Mouse (Mus musculus) kidney, embryonic 14.5 days (tissue): ENCODE results near the gene Castor2. TPM values are rescaled to one million over a fixed set of nuclear protein-coding genes. Genes with fewer than 3 reads are reported as not detected.

Source experiments
- ATAC-seq: fragments of 200-750 bp; cut with Nextera tagmentation; 2 replicates; pipeline ENCODE4 v1.8.0; 2017; ENCODE audit warnings: moderate number of reproducible peaks, mild to moderate bottlenecking, moderate TSS enrichment, moderate library complexity; ENCODE audit not compliant: low FRiP score, low TSS enrichment
- H3K27ac ChIP-seq: fragments of 300-500 bp; sonication (generic); 2 replicates; pipeline ENCODE4 v1.5.1; 2014; ENCODE audit warnings: low read depth, mild to moderate bottlenecking, low read length, moderate library complexity, mixed read lengths
- H3K27me3 ChIP-seq: fragments of 300-500 bp; sonication (generic); 2 replicates; pipeline ENCODE4 v1.6.1; 2014; ENCODE audit warnings: mild to moderate bottlenecking, low read length; ENCODE audit not compliant: control insufficient read depth, insufficient read depth
- H3K36me3 ChIP-seq: fragments of 300-500 bp; sonication (generic); 2 replicates; pipeline ENCODE4 v1.6.1; 2014; ENCODE audit warnings: low read length, mixed read lengths; ENCODE audit not compliant: control insufficient read depth, insufficient read depth
- H3K4me1 ChIP-seq: fragments of 300-500 bp; sonication (generic); 2 replicates; pipeline ENCODE4 v1.6.1; 2014; ENCODE audit warnings: low read length, mixed read lengths; ENCODE audit not compliant: control insufficient read depth, insufficient read depth
- H3K4me2 ChIP-seq: fragments of 300-500 bp; sonication (generic); replicated peaks from 2 replicates; pipeline ENCODE4 v1.6.1; 2014; ENCODE audit warnings: low read depth, mild to moderate bottlenecking, low read length
- H3K4me3 ChIP-seq: fragments of 300-500 bp; sonication (generic); 2 replicates; pipeline ENCODE4 v1.5.1; 2014; ENCODE audit warnings: mild to moderate bottlenecking, low read length
- H3K9ac ChIP-seq: fragments of 300-500 bp; sonication (generic); 2 replicates; pipeline ENCODE4 v1.6.1; 2014; ENCODE audit warnings: low read depth, mild to moderate bottlenecking, low read length, moderate library complexity
- H3K9me3 ChIP-seq: fragments of 300-500 bp; sonication (generic); 2 replicates; pipeline ENCODE4 v1.6.1; 2016; ENCODE audit warnings: low read length; ENCODE audit not compliant: control insufficient read depth
- WGBS: fragments of 180-500 bp; shearing (Covaris S2); extraction: QIAGEN DNeasy Blood & Tissue Kit; methylation state at CpG from one replicate; pipeline ENCODE4 v1.1.7; 2014; 5-methylcytosine and 5-hydroxymethylcytosine counted together
- polyA plus RNA-seq: library from polyadenylated mRNA; unstranded; fragments of >200 nt; fragmentation: Nextera tagmentation; extraction: Ambion mirVana; gene quantifications from 2 replicates; pipeline ENCODE4 v1.2.1, GENCODE M21; 2014

Castor2 gene
- polyA plus RNA-seq, 1 experiment from 2014 or later, result 10.5 TPM

DNA sequence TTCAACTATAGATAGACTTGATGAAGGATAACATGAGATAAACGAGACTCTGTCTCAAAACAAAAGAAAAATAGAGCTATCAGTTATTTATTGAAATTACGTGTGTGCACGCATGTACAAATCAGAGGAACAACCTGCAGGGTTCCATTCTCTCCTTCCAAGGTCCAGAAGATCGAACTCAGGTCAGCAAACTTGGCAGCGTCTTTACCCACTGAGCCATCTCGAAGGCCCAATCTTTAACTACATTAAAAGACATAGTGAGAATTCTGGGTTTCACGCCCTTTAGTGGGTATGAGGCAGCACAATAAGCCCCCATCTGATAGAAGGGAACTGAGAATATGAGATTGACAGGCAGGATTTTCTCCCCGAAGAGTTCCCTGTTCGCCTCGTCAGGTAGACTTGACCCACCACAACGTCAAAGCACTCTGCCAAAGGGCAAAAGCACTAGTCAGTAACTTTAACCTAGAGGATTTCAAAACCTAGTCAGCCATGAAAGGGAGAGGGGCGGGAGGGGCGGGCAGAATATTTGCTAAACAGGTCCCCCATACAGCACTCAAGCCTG lies 1.1 kb upstream of the Castor2 start:
- no peak for ATAC-seq
- peak overlapping the region; percentile 84 for H3K4me3 ChIP-seq
- peak overlapping the region; percentile 95 for H3K4me2 ChIP-seq
- H3K9me3 ChIP-seq, result no peaks in the 10 kb centered on the region
- H3K27ac ChIP-seq, result peak overlapping the region; percentile 79
- no peaks in the 10 kb centered on the region for H3K36me3 ChIP-seq
- H3K4me1 ChIP-seq, result peaks cover 10% of the 10 kb centered on the region; the same call in 1 of the 2 replicates
- no peaks in the 10 kb centered on the region for H3K27me3 ChIP-seq
- WGBS, result 40% methylated on average over 13 of the region's 13 CpGs
- H3K9ac ChIP-seq, result peak overlapping the region; percentile 76

DNA sequence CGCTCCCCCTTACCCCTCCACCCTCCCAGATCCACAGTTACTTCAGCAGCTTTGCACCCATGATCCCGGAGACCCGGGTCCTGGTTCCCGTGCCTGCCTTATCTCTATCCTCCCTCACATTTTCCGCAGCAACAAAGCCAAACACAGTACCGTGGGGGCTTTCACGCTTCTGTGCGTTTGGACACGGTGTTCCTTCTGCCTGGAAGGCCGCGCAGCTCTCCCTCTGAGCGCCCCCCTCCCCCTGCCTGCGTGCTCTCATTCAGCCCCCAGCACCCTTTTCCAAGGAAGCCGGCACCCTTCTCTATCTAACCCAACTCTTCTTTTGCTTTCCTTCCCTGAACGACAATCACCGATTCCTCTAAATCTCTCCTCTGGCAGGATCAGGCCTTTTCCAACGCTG lies 535 bp upstream of the Castor2 start:
- peak; percentile 45 for ATAC-seq
- peak overlapping the region; percentile 84 for H3K4me3 ChIP-seq
- peak overlapping the region; percentile 95 for H3K4me2 ChIP-seq
- under 1% methylated on average over 17 of the region's 17 CpGs for WGBS
- H3K36me3 ChIP-seq, result no peaks in the 10 kb centered on the region
- H3K9me3 ChIP-seq, result no peaks in the 10 kb centered on the region
- no peaks in the 10 kb centered on the region for H3K27me3 ChIP-seq
- peak overlapping the region; percentile 79 for H3K27ac ChIP-seq
- H3K9ac ChIP-seq, result peak overlapping the region; percentile 76
- H3K4me1 ChIP-seq, result peaks cover 10% of the 10 kb centered on the region; the same call in 1 of the 2 replicates

- H3K4me1 ChIP-seq, result peaks cover 10% of the 10 kb centered on the region; the same call in 1 of the 2 replicates
- no peaks in the 10 kb centered on the region for H3K9me3 ChIP-seq
- H3K4me3 ChIP-seq, result peak overlapping the region; percentile 84
- H3K9ac ChIP-seq, result peak overlapping the region; percentile 76
- WGBS, result 3% methylated on average over 17 of the region's 17 CpGs
- H3K27me3 ChIP-seq, result no peaks in the 10 kb centered on the region
- peak; percentile 34 for ATAC-seq
- H3K27ac ChIP-seq, result no peak overlapping the region
- H3K4me2 ChIP-seq, result peak overlapping the region; percentile 95
- no peaks in the 10 kb centered on the region for H3K36me3 ChIP-seq
Observed at GRCm38 (mm10) chr5:134100232-134100771, 791 bp downstream of the Castor2 start.

DNA sequence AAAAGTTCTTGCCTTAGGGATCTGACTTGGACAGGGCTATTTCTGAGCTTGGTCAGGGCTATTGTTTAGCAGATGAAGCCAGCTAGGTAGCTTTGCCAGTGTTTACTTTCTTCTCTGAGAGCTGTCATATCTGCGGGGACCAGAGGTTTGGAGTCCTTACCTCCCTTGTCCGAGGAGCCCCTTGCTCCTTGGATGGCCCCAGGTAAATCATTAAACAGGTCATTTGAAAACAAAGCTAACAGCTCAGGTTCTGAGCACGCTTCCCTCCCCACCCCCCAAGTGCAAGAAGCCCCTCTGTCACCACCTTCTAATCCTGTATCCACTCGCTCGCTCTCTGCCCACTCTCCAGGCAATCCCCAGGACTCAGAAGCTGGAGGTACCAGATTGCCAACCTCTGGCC lies 1.8 kb downstream of the Castor2 start:
- Histone ChIP-seq H3K4me3 (peak overlapping the region; percentile 84; the same call in 1 of the 2 replicates), H3K36me3 (no peaks in the 10 kb centered on the region), H3K27ac (peak overlapping the region; percentile 49; the same call in 1 of the 2 replicates), H3K9me3 (no peaks in the 10 kb centered on the region), H3K4me1 (peaks cover 10% of the 10 kb centered on the region; the same call in 1 of the 2 replicates), H3K27me3 (no peaks in the 10 kb centered on the region), H3K4me2 (peak overlapping the region; percentile 95), H3K9ac (no peak overlapping the region)
- ATAC-seq, result 0 out of 2 replicates have a peak, but pooled peaks have one; percentile 0
- WGBS, result 57% methylated on average over 5 of the region's 5 CpGs

DNA sequence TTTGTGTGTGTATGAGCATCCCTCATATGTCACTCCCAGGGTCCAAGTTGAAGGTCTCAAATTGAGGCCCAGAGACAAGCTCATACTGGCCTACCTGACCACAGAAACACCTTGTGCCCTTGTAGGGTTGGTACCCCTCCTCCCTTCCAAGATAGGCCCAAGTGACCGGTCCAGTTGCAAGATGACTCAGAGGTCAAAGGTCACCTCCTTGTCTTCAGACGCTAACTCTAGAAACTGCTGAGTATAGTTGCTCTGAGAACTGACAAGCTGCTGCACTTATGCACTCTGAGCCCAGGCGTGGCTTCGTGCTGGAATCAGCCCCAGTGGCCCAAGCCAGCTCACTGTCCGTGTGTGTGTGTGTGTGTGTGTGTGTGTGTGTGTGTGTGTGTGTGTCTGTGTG lies 2.4 kb downstream of the Castor2 start:
- Histone ChIP-seq H3K9ac (no peak overlapping the region), H3K27me3 (no peaks in the 10 kb centered on the region), H3K9me3 (no peaks in the 10 kb centered on the region), H3K4me2 (peak overlapping the region; percentile 95; the same call in 1 of the 2 replicates), H3K4me3 (no peak overlapping the region), H3K4me1 (peaks cover 10% of the 10 kb centered on the region; the same call in 1 of the 2 replicates), H3K36me3 (no peaks in the 10 kb centered on the region), H3K27ac (peak overlapping the region; percentile 49; the same call in 1 of the 2 replicates)
- no peak for ATAC-seq
- 29% methylated on average over 5 of the region's 5 CpGs for WGBS

- no peak overlapping the region for H3K4me2 ChIP-seq
- no peaks in the 10 kb centered on the region for H3K27me3 ChIP-seq
- H3K4me3 ChIP-seq, result no peak overlapping the region
- 64% methylated on average over 6 of the region's 6 CpGs for WGBS
- no peaks in the 10 kb centered on the region for H3K36me3 ChIP-seq
- H3K9ac ChIP-seq, result no peak overlapping the region
- ATAC-seq, result no peak
- no peaks in the 10 kb centered on the region for H3K9me3 ChIP-seq
- H3K4me1 ChIP-seq, result peaks cover 10% of the 10 kb centered on the region; the same call in 1 of the 2 replicates
- H3K27ac ChIP-seq, result no peak overlapping the region
Observed at GRCm38 (mm10) chr5:134102720-134103119, 3.2 kb downstream of the Castor2 start.

- Histone ChIP-seq H3K4me2 (no peak overlapping the region), H3K9ac (no peak overlapping the region), H3K27me3 (no peaks in the 10 kb centered on the region), H3K9me3 (no peaks in the 10 kb centered on the region), H3K27ac (no peak overlapping the region), H3K4me3 (no peak overlapping the region), H3K4me1 (peaks cover 10% of the 10 kb centered on the region; the same call in 1 of the 2 replicates), H3K36me3 (no peaks in the 10 kb centered on the region)
- ATAC-seq, result no peak
- 91% methylated on average over 8 of the region's 8 CpGs for WGBS
Observed at GRCm38 (mm10) chr5:134105829-134106228, 6.3 kb downstream of the Castor2 start.

DNA sequence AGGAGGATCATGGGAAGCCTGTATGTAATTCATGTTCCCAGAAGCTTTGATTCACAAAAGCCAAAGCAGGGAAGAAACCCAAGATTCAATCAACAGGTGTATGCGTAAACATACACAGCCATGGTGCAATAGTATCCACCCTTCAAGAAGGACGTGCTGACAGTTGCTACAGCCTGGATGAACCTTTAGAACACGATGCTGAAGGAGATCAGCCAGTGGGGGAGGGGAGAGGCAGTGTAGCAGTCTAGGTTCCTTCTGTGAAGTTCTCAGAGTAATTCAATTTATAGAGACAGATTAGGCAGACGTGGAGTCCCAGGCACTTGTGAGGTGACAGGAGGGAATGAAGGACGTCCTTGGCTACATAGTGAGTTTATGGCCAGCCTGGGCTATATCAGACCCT lies 15.5 kb downstream of the Castor2 start:
- 70% methylated on average over 5 of the region's 5 CpGs for WGBS
- no peak overlapping the region for H3K27ac ChIP-seq
- no peaks in the 10 kb centered on the region for H3K9me3 ChIP-seq
- no peaks in the 10 kb centered on the region for H3K36me3 ChIP-seq
- no peaks in the 10 kb centered on the region for H3K27me3 ChIP-seq
- no peak overlapping the region for H3K4me2 ChIP-seq
- no peak overlapping the region for H3K9ac ChIP-seq
- no peak for ATAC-seq
- peaks cover 5% of the 10 kb centered on the region for H3K4me1 ChIP-seq
- no peak overlapping the region for H3K4me3 ChIP-seq

GRCm38 (mm10) chr5:134115639-134116259 lies 16.2 kb downstream of the Castor2 start:
- no peak overlapping the region for H3K4me2 ChIP-seq
- no peak overlapping the region for H3K9ac ChIP-seq
- H3K9me3 ChIP-seq, result no peaks in the 10 kb centered on the region
- WGBS, result 92% methylated on average over 7 of the region's 7 CpGs
- H3K4me1 ChIP-seq, result peaks cover 7% of the 10 kb centered on the region
- H3K36me3 ChIP-seq, result no peaks in the 10 kb centered on the region
- H3K27me3 ChIP-seq, result no peaks in the 10 kb centered on the region
- no peak for ATAC-seq
- H3K4me3 ChIP-seq, result no peak overlapping the region
- no peak overlapping the region for H3K27ac ChIP-seq
